Mouse (Mus musculus) heart, embryonic 15.5 days (tissue): ENCODE measurements around the gene Wdr62. TPM values are rescaled to one million over a fixed set of nuclear protein-coding genes. Genes with fewer than 3 reads are reported as not detected.
"Not testable (repeated sequence)": the region's sequence is repeated elsewhere in the genome, so short reads cannot be mapped to it uniquely, and the experiment has no call there.

Experiments
- ATAC-seq: fragments of 200-750 bp; cut with Nextera tagmentation; replicated peaks from 2 replicates; pipeline ENCODE4 v1.8.0; 2017; ENCODE audit warnings: low read depth, moderate TSS enrichment; ENCODE audit not compliant: insufficient number of reproducible peaks, insufficient read depth, low FRiP score
- H3K27ac ChIP-seq: fragments of 300-500 bp; sonication (generic); 2 replicates; pipeline ENCODE4 v1.5.1; 2015; ENCODE audit warnings: mild to moderate bottlenecking, inconsistent platforms
- H3K27me3 ChIP-seq: fragments of 300-500 bp; sonication (generic); 2 replicates; pipeline ENCODE4 v1.6.1; 2015; ENCODE audit warnings: inconsistent platforms
- H3K36me3 ChIP-seq: fragments of 300-500 bp; sonication (generic); 2 replicates; pipeline ENCODE4 v1.6.1; 2015; ENCODE audit warnings: mild to moderate bottlenecking, inconsistent platforms
- H3K4me1 ChIP-seq: fragments of 300-500 bp; sonication (generic); replicated peaks from 2 replicates; pipeline ENCODE4 v1.6.1; 2015; ENCODE audit warnings: inconsistent platforms
- H3K4me2 ChIP-seq: fragments of 300-500 bp; sonication (generic); 2 replicates; pipeline ENCODE4 v1.6.1; 2015; ENCODE audit warnings: inconsistent platforms, mild to moderate bottlenecking, moderate library complexity
- H3K4me3 ChIP-seq: fragments of 300-500 bp; sonication (generic); 2 replicates; pipeline ENCODE4 v1.5.1; 2015; ENCODE audit warnings: mild to moderate bottlenecking, inconsistent platforms
- H3K9ac ChIP-seq: fragments of 300-500 bp; sonication (generic); 2 replicates; pipeline ENCODE4 v1.6.1; 2015; ENCODE audit warnings: mild to moderate bottlenecking, inconsistent platforms
- H3K9me3 ChIP-seq: fragments of 300-500 bp; sonication (generic); replicated peaks from 2 replicates; pipeline ENCODE4 v1.6.1; 2016; ENCODE audit warnings: inconsistent platforms
- WGBS: fragments of 180-500 bp; shearing (Covaris S2); methylation state at CpG from one replicate; pipeline ENCODE4 v1.1.7; 2015; ENCODE audit warnings: mixed read lengths; 5-methylcytosine and 5-hydroxymethylcytosine counted together
- polyA plus RNA-seq: library from polyadenylated mRNA; unstranded; fragments of >200 nt; fragmentation: Nextera tagmentation; extraction: Ambion mirVana; gene quantifications from 2 replicates; pipeline ENCODE4 v1.2.1, GENCODE M21; 2015

Gene Wdr62
- polyA plus RNA-seq, 1 experiment from 2014 or later = 6.7 TPM

- H3K4me1 ChIP-seq = peaks cover 17% of the 10 kb centered on the region
- H3K27me3 ChIP-seq, H3K4me2 ChIP-seq, ATAC-seq, H3K9me3 ChIP-seq, H3K9ac ChIP-seq, H3K36me3 ChIP-seq, H3K27ac ChIP-seq, H3K4me3 ChIP-seq: not testable (repeated sequence)
- WGBS = 86% methylated on average over 5 of the region's 5 CpGs
Measured at GRCm38 (mm10) chr7:30200661-30201060, 79.6 kb downstream of the Wdr62 start.

GRCm38 (mm10) chr7:30200200-30200599 is 80.0 kb downstream of the Wdr62 start:
- no peak overlapping the region for H3K9ac ChIP-seq
- no peaks in the 10 kb centered on the region for H3K9me3 ChIP-seq
- H3K4me1 ChIP-seq = peaks cover 21% of the 10 kb centered on the region
- no peaks in the 10 kb centered on the region for H3K36me3 ChIP-seq
- no peak overlapping the region for H3K4me3 ChIP-seq
- no peaks in the 10 kb centered on the region for H3K27me3 ChIP-seq
- ATAC-seq = no peak
- no peak overlapping the region for H3K4me2 ChIP-seq
- no peak overlapping the region for H3K27ac ChIP-seq
- WGBS = 71% methylated on average over 5 of the region's 5 CpGs

- Histone ChIP-seq H3K27ac (no peak overlapping the region), H3K9ac (no peak overlapping the region), H3K9me3 (no peaks in the 10 kb centered on the region), H3K4me2 (no peak overlapping the region), H3K36me3 (no peaks in the 10 kb centered on the region), H3K4me3 (no peak overlapping the region), H3K27me3 (no peaks in the 10 kb centered on the region), H3K4me1 (peaks cover 20% of the 10 kb centered on the region)
- ATAC-seq = no peak
- 69% methylated on average over 18 of the region's 18 CpGs for WGBS
Measured at GRCm38 (mm10) chr7:30199498-30200139, 80.6 kb downstream of the Wdr62 start.

GRCm38 (mm10) chr7:30198481-30198971 is 81.7 kb downstream of the Wdr62 start, which contains the start of gene Capns1:
Gene Capns1, minus strand, starts transcription at chr7:30198811.
- no peak for ATAC-seq
- H3K4me1 ChIP-seq = peaks cover 16% of the 10 kb centered on the region
- 5% methylated on average over 8 of the region's 8 CpGs for WGBS
- H3K9ac ChIP-seq = no peak within 1 kb of the TSS
- H3K36me3 ChIP-seq = no peaks in the 10 kb centered on the region
- no peaks in the 10 kb centered on the region for H3K27me3 ChIP-seq
- no peaks in the 10 kb centered on the region for H3K9me3 ChIP-seq
- no peak within 1 kb of the TSS for H3K27ac ChIP-seq
- 0 out of 2 replicates have a peak within 1 kb of the TSS, but pooled peaks have one; percentile 11 for H3K4me2 ChIP-seq
- no peak within 1 kb of the TSS for H3K4me3 ChIP-seq

GRCm38 (mm10) chr7:30197592-30198129 is 82.6 kb downstream of the Wdr62 start:
- peaks cover 2% of the 10 kb centered on the region; the same call in 1 of the 2 replicates for H3K36me3 ChIP-seq
- 53% methylated on average over 5 of the region's 5 CpGs for WGBS
- no peaks in the 10 kb centered on the region for H3K9me3 ChIP-seq
- no peaks in the 10 kb centered on the region for H3K27me3 ChIP-seq
- H3K4me2 ChIP-seq = no peak overlapping the region
- ATAC-seq = no peak
- H3K9ac ChIP-seq = no peak overlapping the region
- H3K4me3 ChIP-seq = no peak overlapping the region
- H3K4me1 ChIP-seq = peaks cover 22% of the 10 kb centered on the region
- no peak overlapping the region for H3K27ac ChIP-seq

GRCm38 (mm10) chr7:30196171-30196570 is 84.0 kb downstream of the Wdr62 start:
- Histone ChIP-seq H3K4me1 (peaks cover 23% of the 10 kb centered on the region), H3K27me3 (no peaks in the 10 kb centered on the region), H3K4me2 (no peak overlapping the region), H3K9ac (no peak overlapping the region), H3K27ac (no peak overlapping the region), H3K36me3 (peaks cover 17% of the 10 kb centered on the region), H3K9me3 (no peaks in the 10 kb centered on the region), H3K4me3 (no peak overlapping the region)
- no peak for ATAC-seq
- 76% methylated on average over 6 of the region's 6 CpGs for WGBS

- H3K4me3 ChIP-seq = no peak overlapping the region
- peaks cover 23% of the 10 kb centered on the region for H3K36me3 ChIP-seq
- H3K27ac ChIP-seq = no peak overlapping the region
- H3K9ac ChIP-seq = no peak overlapping the region
- H3K4me1 ChIP-seq = peaks cover 23% of the 10 kb centered on the region
- peak overlapping the region; percentile 80 for H3K4me2 ChIP-seq
- H3K27me3 ChIP-seq = no peaks in the 10 kb centered on the region
- no peaks in the 10 kb centered on the region for H3K9me3 ChIP-seq
- WGBS = 67% methylated on average over 6 of the region's 6 CpGs
- ATAC-seq = no peak
Measured at GRCm38 (mm10) chr7:30195461-30195860, 84.8 kb downstream of the Wdr62 start.

- Histone ChIP-seq H3K4me1 (peaks cover 23% of the 10 kb centered on the region), H3K9me3 (no peaks in the 10 kb centered on the region), H3K27me3 (no peaks in the 10 kb centered on the region), H3K36me3 (peaks cover 29% of the 10 kb centered on the region), H3K9ac (peak overlapping the region; percentile 83), H3K4me3 (peak overlapping the region; percentile 80), H3K4me2 (peak overlapping the region; percentile 80), H3K27ac (peak overlapping the region; percentile 88)
- WGBS = under 1% methylated on average over 28 of the region's 28 CpGs
- ATAC-seq = peak; percentile 88
Measured at GRCm38 (mm10) chr7:30194884-30195283, 85.3 kb downstream of the Wdr62 start.

GRCm38 (mm10) chr7:30194101-30194831 is 86.0 kb downstream of the Wdr62 start:
- Histone ChIP-seq H3K4me1 (peaks cover 23% of the 10 kb centered on the region), H3K27me3 (no peaks in the 10 kb centered on the region), H3K4me2 (peak overlapping the region; percentile 80), H3K36me3 (peaks cover 33% of the 10 kb centered on the region), H3K4me3 (peak overlapping the region; percentile 80), H3K9ac (peak overlapping the region; percentile 83), H3K27ac (peak overlapping the region; percentile 88), H3K9me3 (no peaks in the 10 kb centered on the region)
- under 1% methylated on average over 26 of the region's 26 CpGs for WGBS
- ATAC-seq = peak; percentile 16; the same call in 1 of the 2 replicates

GRCm38 (mm10) chr7:30193581-30194100 is 86.6 kb downstream of the Wdr62 start:
- H3K27ac ChIP-seq = peak overlapping the region; percentile 88
- H3K4me2 ChIP-seq = peak overlapping the region; percentile 80
- H3K27me3 ChIP-seq = no peaks in the 10 kb centered on the region
- H3K4me3 ChIP-seq = peak overlapping the region; percentile 80
- H3K4me1 ChIP-seq = peaks cover 23% of the 10 kb centered on the region
- ATAC-seq = peak; percentile 63
- H3K9ac ChIP-seq = peak overlapping the region; percentile 83
- peaks cover 38% of the 10 kb centered on the region for H3K36me3 ChIP-seq
- WGBS = under 1% methylated on average over 22 of the region's 26 CpGs
- H3K9me3 ChIP-seq = no peaks in the 10 kb centered on the region

GRCm38 (mm10) chr7:30193013-30193412 is 87.2 kb downstream of the Wdr62 start:
- no peak for ATAC-seq
- WGBS = 33% methylated on average over 9 of the region's 9 CpGs
- no peaks in the 10 kb centered on the region for H3K9me3 ChIP-seq
- peak overlapping the region; percentile 88 for H3K27ac ChIP-seq
- H3K4me3 ChIP-seq = peak overlapping the region; percentile 80
- H3K9ac ChIP-seq = peak overlapping the region; percentile 83; the same call in 1 of the 2 replicates
- H3K27me3 ChIP-seq = no peaks in the 10 kb centered on the region
- H3K4me2 ChIP-seq = peak overlapping the region; percentile 80
- peaks cover 44% of the 10 kb centered on the region for H3K36me3 ChIP-seq
- H3K4me1 ChIP-seq = peaks cover 20% of the 10 kb centered on the region
